Mouse (Mus musculus) thymus, adult 2 months (tissue): ENCODE results near the gene Itgb5.

ENCODE experiments used
- CTCF ChIP-seq: fragments of 200-500 bp; IDR thresholded peaks from 2 replicates; pipeline ENCODE4 v1.5.1; 2012; ENCODE audit warnings: mild to moderate bottlenecking, control low read depth, low read length, moderate library complexity, borderline replicate concordance; ENCODE audit not compliant: control insufficient read depth, poor library complexity, insufficient read depth; ENCODE audit errors: extremely low read depth
- POLR2A ChIP-seq: fragments of 200-500 bp; IDR thresholded peaks from 2 replicates; pipeline ENCODE4 v1.6.1; 2012; ENCODE audit warnings: mild to moderate bottlenecking, low read length, control low read depth, moderate library complexity; ENCODE audit not compliant: control insufficient read depth, poor library complexity, insufficient read depth; ENCODE audit errors: extremely low read depth

- TF ChIP-seq CTCF (no peak), POLR2A (no peak)
These were observed 114.7 kb downstream of the Itgb5 start for GRCm38 (mm10) chr16:33944126-33944525.
